Comparison of ENCODE assay signal across 11 mouse cellular contexts in genomic region chr17:14824938-14825337, GRCm38 (mm10).
A peak's percentile ranks its signal among the peaks of the same experiment; 100 is the strongest.
DNase-seq lines count a peak whose midpoint lies in the region; ATAC-seq lines count a peak whose summit lies in the region.
"Had no signal": no experiment of that assay in that cellular context is flagged by ENCODE, and none has a peak within 500 bp of the region (broad histone marks: within the 10 kb centered on the region; RNA-seq: fewer than 3 reads in every experiment).

No protein-coding gene starts in this region.

- no peak overlapping the region for H3K4me3 ChIP-seq in kidney, embryonic 14.5 days (ENCODE audit: low read length)
- H3K4me3 ChIP-seq: midbrain, embryonic 13.5 days had no signal

- H3K9me3 ChIP-seq in kidney, embryonic 14.5 days (ENCODE audit: control insufficient read depth, low read length), result no peaks in the 10 kb centered on the region
- H3K9me3 ChIP-seq: G1E; midbrain, embryonic 13.5 days had no signal

- DNase-seq in kidney, postnatal 10 days, result peak; percentile 12
- DNase-seq in 3134 (ENCODE audit: extremely low read depth, insufficient read length, low spot score) (peak; percentile 29), NIH3T3 (ENCODE audit: low read depth) (peak; percentile 55)
- peak; percentile 14 to 32 for DNase-seq in cerebellum, postnatal 25 days
- no peak for DNase-seq in yolk sac, embryonic 10.5 days (ENCODE audit: low spot score)
- no peak for DNase-seq in urinary bladder, postnatal 10 days (ENCODE audit: low spot score)
- DNase-seq: thymus, postnatal 36 days had no signal

- no peak overlapping the region for H3K9ac ChIP-seq in kidney, embryonic 14.5 days (ENCODE audit: low read depth, low read length)
- H3K9ac ChIP-seq: liver, embryonic 14.5 days; midbrain, embryonic 13.5 days had no signal

- 71% methylated on average over 5 of the region's 5 CpGs for WGBS in kidney, embryonic 14.5 days

- no peak for ATAC-seq in kidney, embryonic 14.5 days (ENCODE audit: low FRiP score, low TSS enrichment)
- ATAC-seq: midbrain, embryonic 13.5 days had no signal

- no peaks in the 10 kb centered on the region for H3K4me1 ChIP-seq in kidney, embryonic 14.5 days (ENCODE audit: control insufficient read depth, insufficient read depth, low read length)
- H3K4me1 ChIP-seq: midbrain, embryonic 13.5 days had no signal

- H3K4me2 ChIP-seq in kidney, embryonic 14.5 days (replicated peaks; ENCODE audit: low read depth, low read length), result no peak overlapping the region
- H3K4me2 ChIP-seq: midbrain, embryonic 13.5 days had no signal

- H3K27ac ChIP-seq in kidney, embryonic 14.5 days (ENCODE audit: low read depth, low read length), result no peak overlapping the region
- H3K27ac ChIP-seq: liver, embryonic 14.5 days; midbrain, embryonic 13.5 days had no signal

- no peaks in the 10 kb centered on the region for H3K27me3 ChIP-seq in kidney, embryonic 14.5 days (ENCODE audit: control insufficient read depth, insufficient read depth, low read length)
- H3K27me3 ChIP-seq: midbrain, embryonic 13.5 days had no signal

- no peaks in the 10 kb centered on the region for H3K36me3 ChIP-seq in kidney, embryonic 14.5 days (ENCODE audit: control insufficient read depth, insufficient read depth, low read length)
- H3K36me3 ChIP-seq: G1E; midbrain, embryonic 13.5 days had no signal

Comparison
In these comparisons a context has a peak if more than half of its experiments do, and no peak if none do; other contexts are left out.
1. DNase-seq: peak in kidney, postnatal 10 days (single experiment), 3134 (single experiment), NIH3T3 (single experiment) and cerebellum, postnatal 25 days (2 of 2); none in yolk sac, embryonic 10.5 days (single experiment) and urinary bladder, postnatal 10 days (single experiment).